Mouse (Mus musculus) heart, postnatal 0 days (tissue): Measurements from ENCODE around the gene Tcl1b1.

Experiments used
- CTCF ChIP-seq: IDR thresholded peaks from 2 replicates; pipeline ENCODE4 v1.5.1; 2016; ENCODE audit warnings: antibody characterized with exemption, control low read depth, low read depth
- EP300 ChIP-seq: IDR thresholded peaks from 2 replicates; pipeline ENCODE4 v1.6.1; 2016; ENCODE audit warnings: antibody characterized with exemption, low read depth

DNA sequence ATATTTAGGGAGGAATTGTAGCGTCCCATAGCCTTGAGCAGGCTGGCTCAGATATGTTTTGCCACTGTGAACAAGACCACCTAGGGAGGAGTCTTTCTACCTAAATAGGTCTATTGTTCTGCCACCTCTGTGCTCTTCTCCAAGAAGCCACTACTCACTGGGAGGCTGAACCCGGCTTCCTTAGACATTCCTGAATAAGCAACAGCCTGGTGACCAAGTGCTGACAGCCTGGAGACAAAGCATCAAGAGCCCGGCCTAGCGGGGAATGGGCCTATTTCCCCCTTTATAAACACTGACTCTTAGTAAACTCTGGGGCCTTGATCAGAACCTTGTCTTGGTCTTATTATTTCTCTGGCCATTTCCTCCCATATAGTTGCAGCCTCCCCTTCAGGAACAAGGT is 33.0 kb upstream of the Tcl1b1 start:
- TF ChIP-seq CTCF (no peak), EP300 (no peak)
